Mouse (Mus musculus) neural tube, embryonic 14.5 days (tissue): ENCODE measurements around the gene Mosmo. TPM values are rescaled to one million over a fixed set of nuclear protein-coding genes. Genes with fewer than 3 reads are reported as not detected.
"Not testable (repeated sequence)": the region's sequence is repeated elsewhere in the genome, so short reads cannot be mapped to it uniquely, and the experiment has no call there.

Experiments used
- ATAC-seq: fragments of 200-750 bp; cut with Nextera tagmentation; 2 replicates; pipeline ENCODE4 v1.8.0; 2017; ENCODE audit warnings: low read depth, mild to moderate bottlenecking, moderate TSS enrichment, moderate library complexity
- H3K27ac ChIP-seq: fragments of 300-500 bp; sonication (generic); 2 replicates; pipeline ENCODE4 v1.5.1; 2014; ENCODE audit warnings: low read depth, mild to moderate bottlenecking, control low read depth, low read length, moderate library complexity, mixed read lengths
- H3K27me3 ChIP-seq: fragments of 300-500 bp; sonication (generic); 2 replicates; pipeline ENCODE4 v1.6.1; 2014; ENCODE audit warnings: low read length; ENCODE audit not compliant: control insufficient read depth, insufficient read depth
- H3K36me3 ChIP-seq: fragments of 300-500 bp; sonication (generic); 2 replicates; pipeline ENCODE4 v1.6.1; 2014; ENCODE audit warnings: low read length, mixed read lengths; ENCODE audit not compliant: control insufficient read depth, insufficient read depth
- H3K4me1 ChIP-seq: fragments of 300-500 bp; sonication (generic); 2 replicates; pipeline ENCODE4 v1.6.1; 2014; ENCODE audit warnings: low read length; ENCODE audit not compliant: control insufficient read depth, insufficient read depth
- H3K4me2 ChIP-seq: fragments of 300-500 bp; sonication (generic); 2 replicates; pipeline ENCODE4 v1.6.1; 2014; ENCODE audit warnings: mild to moderate bottlenecking, low read depth, low read length, control low read depth
- H3K4me3 ChIP-seq: fragments of 300-500 bp; sonication (generic); 2 replicates; pipeline ENCODE4 v1.5.1; 2014; ENCODE audit warnings: low read depth, low read length, control low read depth, mixed read lengths
- H3K9ac ChIP-seq: fragments of 300-500 bp; sonication (generic); replicated peaks from 2 replicates; pipeline ENCODE4 v1.6.1; 2014; ENCODE audit warnings: low read depth, mild to moderate bottlenecking, control low read depth, low read length, mixed read lengths
- H3K9me3 ChIP-seq: fragments of 300-500 bp; sonication (generic); 2 replicates; pipeline ENCODE4 v1.6.1; 2016; ENCODE audit warnings: low read length; ENCODE audit not compliant: control insufficient read depth
- WGBS: fragments of 180-500 bp; shearing (Covaris S2); extraction: QIAGEN DNeasy Blood & Tissue Kit; methylation state at CpG from one replicate; pipeline ENCODE4 v1.1.7; 2014; 5-methylcytosine and 5-hydroxymethylcytosine counted together
- polyA plus RNA-seq: library from polyadenylated mRNA; unstranded; fragments of >200 nt; fragmentation: Nextera tagmentation; extraction: Ambion mirVana; gene quantifications from 2 replicates; pipeline ENCODE4 v1.2.1, GENCODE M21; 2014

Mosmo gene
- polyA plus RNA-seq, 1 experiment from 2014 or later: 14.1 TPM

- no peak overlapping the region for H3K27ac ChIP-seq
- ATAC-seq: no peak
- H3K9ac ChIP-seq: no peak overlapping the region
- H3K4me2 ChIP-seq: no peak overlapping the region
- 17% methylated on average over 6 of the region's 6 CpGs for whole genome bisulfite sequencing
- H3K36me3 ChIP-seq: peaks cover 5% of the 10 kb centered on the region; the same call in 1 of the 2 replicates
- no peaks in the 10 kb centered on the region for H3K4me1 ChIP-seq
- H3K4me3 ChIP-seq: no peak overlapping the region
- no peaks in the 10 kb centered on the region for H3K9me3 ChIP-seq
- H3K27me3 ChIP-seq: no peaks in the 10 kb centered on the region
Observed at GRCm38 (mm10) chr7:120695196-120695595, 17.8 kb downstream of the Mosmo start.

- Histone ChIP-seq H3K4me1 (no peaks in the 10 kb centered on the region), H3K4me2 (no peak overlapping the region), H3K36me3 (peaks cover 5% of the 10 kb centered on the region; the same call in 1 of the 2 replicates), H3K27me3 (no peaks in the 10 kb centered on the region), H3K4me3 (no peak overlapping the region), H3K9me3 (no peaks in the 10 kb centered on the region), H3K27ac (no peak overlapping the region), H3K9ac (no peak overlapping the region)
- 76% methylated on average over 1 of the region's 1 CpGs for WGBS
- ATAC-seq: no peak
Observed at GRCm38 (mm10) chr7:120695641-120696040, 18.2 kb downstream of the Mosmo start.

- Histone ChIP-seq H3K4me2 (no peak overlapping the region), H3K36me3 (peaks cover 5% of the 10 kb centered on the region; the same call in 1 of the 2 replicates), H3K4me1 (no peaks in the 10 kb centered on the region), H3K4me3 (no peak overlapping the region), H3K27me3 (no peaks in the 10 kb centered on the region), H3K27ac (no peak overlapping the region), H3K9me3 (no peaks in the 10 kb centered on the region), H3K9ac (no peak overlapping the region)
- ATAC-seq: no peak
- WGBS: 78% methylated on average over 2 of the region's 2 CpGs
Observed at GRCm38 (mm10) chr7:120696331-120696730, 18.9 kb downstream of the Mosmo start.

GRCm38 (mm10) chr7:120699586-120699985, 22.2 kb downstream of the Mosmo start:
- Histone ChIP-seq H3K9me3 (no peaks in the 10 kb centered on the region), H3K4me3 (no peak overlapping the region), H3K36me3 (no peaks in the 10 kb centered on the region), H3K9ac (no peak overlapping the region), H3K27ac (no peak overlapping the region), H3K4me1 (no peaks in the 10 kb centered on the region), H3K27me3 (no peaks in the 10 kb centered on the region), H3K4me2 (no peak overlapping the region)
- no peak for ATAC-seq
- 92% methylated on average over 6 of the region's 6 CpGs for WGBS

GRCm38 (mm10) chr7:120703888-120704287, 26.5 kb downstream of the Mosmo start:
- no peaks in the 10 kb centered on the region for H3K9me3 ChIP-seq

GRCm38 (mm10) chr7:120712071-120712470, 34.7 kb downstream of the Mosmo start:
- no peak overlapping the region for H3K27ac ChIP-seq
- ATAC-seq: no peak
- H3K9me3 ChIP-seq: no peaks in the 10 kb centered on the region
- no peak overlapping the region for H3K4me2 ChIP-seq
- no peaks in the 10 kb centered on the region for H3K36me3 ChIP-seq
- H3K9ac ChIP-seq: no peak overlapping the region
- no peaks in the 10 kb centered on the region for H3K4me1 ChIP-seq
- 99% methylated on average over 2 of the region's 2 CpGs for WGBS
- H3K27me3 ChIP-seq: no peaks in the 10 kb centered on the region
- no peak overlapping the region for H3K4me3 ChIP-seq

More at GRCm38 (mm10) chr7:120703888-120704287, 26.5 kb downstream of the Mosmo start:
- Histone ChIP-seq H3K4me3 (no peak overlapping the region), H3K27ac (no peak overlapping the region), H3K27me3 (no peaks in the 10 kb centered on the region), H3K4me2 (no peak overlapping the region), H3K9ac (no peak overlapping the region), H3K36me3 (no peaks in the 10 kb centered on the region), H3K4me1 (no peaks in the 10 kb centered on the region)
- no peak for ATAC-seq
- WGBS: 86% methylated on average over 3 of the region's 3 CpGs

- H3K4me3 ChIP-seq: no peak overlapping the region
- no peaks in the 10 kb centered on the region for H3K4me1 ChIP-seq
- H3K36me3 ChIP-seq: no peaks in the 10 kb centered on the region
- H3K27ac ChIP-seq: no peak overlapping the region
- 96% methylated on average over 2 of the region's 2 CpGs for WGBS
- ATAC-seq: no peak
- H3K9me3 ChIP-seq: no peaks in the 10 kb centered on the region
- H3K9ac ChIP-seq: no peak overlapping the region
- no peaks in the 10 kb centered on the region for H3K27me3 ChIP-seq
- H3K4me2 ChIP-seq: no peak overlapping the region
Observed at GRCm38 (mm10) chr7:120713225-120713624, 35.8 kb downstream of the Mosmo start.

- WGBS: 90% methylated on average over 11 of the region's 11 CpGs
- H3K4me3 ChIP-seq, H3K27me3 ChIP-seq, H3K9me3 ChIP-seq, H3K4me2 ChIP-seq, ATAC-seq, H3K9ac ChIP-seq, H3K27ac ChIP-seq, H3K36me3 ChIP-seq, H3K4me1 ChIP-seq: not testable (repeated sequence)
Observed at GRCm38 (mm10) chr7:120713951-120714350, 36.5 kb downstream of the Mosmo start.

GRCm38 (mm10) chr7:120717261-120717660, 39.8 kb downstream of the Mosmo start:
- Histone ChIP-seq H3K4me2 (no peak overlapping the region), H3K27me3 (no peaks in the 10 kb centered on the region), H3K4me1 (no peaks in the 10 kb centered on the region), H3K9ac (no peak overlapping the region), H3K27ac (no peak overlapping the region), H3K4me3 (no peak overlapping the region), H3K36me3 (no peaks in the 10 kb centered on the region), H3K9me3 (no peaks in the 10 kb centered on the region)
- ATAC-seq: no peak
- 83% methylated on average over 2 of the region's 2 CpGs for WGBS
